Mouse (Mus musculus) heart, adult 2 months (tissue): ENCODE measurements around the gene Polr2f.

Experiments used
- CTCF ChIP-seq: fragments of 200-600 bp; IDR thresholded peaks from 2 replicates; pipeline ENCODE4 v1.8.1; 2022; ENCODE audit warnings: antibody characterized with exemption, mild to moderate bottlenecking, moderate library complexity
- EP300 ChIP-seq: fragments of 200-500 bp; IDR thresholded peaks from 2 replicates; pipeline ENCODE4 v1.6.1; 2011; ENCODE audit warnings: low read depth, low read length, control low read depth; ENCODE audit not compliant: insufficient read depth
- POLR2A ChIP-seq: fragments of 200-500 bp; IDR thresholded peaks from 2 replicates; pipeline ENCODE4 v1.6.1; 2011; ENCODE audit warnings: mild to moderate bottlenecking, low read depth, low read length, control low read depth; ENCODE audit not compliant: insufficient read depth

DNA sequence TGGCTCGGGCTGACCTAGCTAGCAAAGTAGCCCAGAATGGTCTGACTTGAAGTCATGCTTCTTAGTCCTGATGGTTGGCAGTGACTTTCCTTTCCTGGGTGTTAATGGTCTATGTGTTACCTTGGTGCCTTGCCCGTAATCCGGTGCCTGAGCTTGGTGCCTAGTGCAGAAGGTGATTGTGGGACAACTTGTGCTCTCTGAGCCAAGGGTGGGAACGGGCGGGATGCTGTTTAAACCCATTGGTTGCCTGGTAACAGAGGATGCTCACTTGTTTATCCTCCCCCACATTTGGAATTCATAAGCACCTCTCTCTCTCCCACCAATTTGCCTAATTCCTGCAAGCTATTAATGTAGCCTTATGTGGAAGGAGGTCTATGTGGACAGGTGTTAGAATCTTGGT, 45.3 kb upstream of the Polr2f start:
- TF ChIP-seq CTCF (no peak), POLR2A (no peak), EP300 (no peak)
